Mouse (Mus musculus) cerebellum, adult 2 months (tissue): ENCODE data around the gene Crlf1.

ENCODE experiments used
- CTCF ChIP-seq: fragments of 200-500 bp; IDR thresholded peaks from 2 replicates; pipeline ENCODE4 v1.5.1; 2011; ENCODE audit warnings: low read depth, mild to moderate bottlenecking, control low read depth, low read length, moderate library complexity, borderline replicate concordance; ENCODE audit not compliant: insufficient read depth
- POLR2A ChIP-seq: fragments of 200-500 bp; IDR thresholded peaks from 2 replicates; pipeline ENCODE4 v1.6.1; 2011; ENCODE audit warnings: low read length, control low read depth, borderline replicate concordance; ENCODE audit not compliant: insufficient read depth

GRCm38 (mm10) chr8:70490880-70491495 lies 2.0 kb upstream of the Crlf1 start:
- no peak for TF ChIP-seq CTCF
- TF ChIP-seq POLR2A: no peak
